Mouse (Mus musculus): ENCODE results near the gene Sorcs2.
A peak's percentile ranks its signal among the peaks of the same experiment; 100 is the strongest.

Sorcs2 gene

GRCm38 (mm10) chr5:36069503-36070360, 328.2 kb downstream of the Sorcs2 start:
- DNase-seq (ENCODE audit: low spot score): peak; percentile 61

GRCm38 (mm10) chr5:36067651-36068181, 330.2 kb downstream of the Sorcs2 start:
- no peak for DNase-seq (ENCODE audit: low spot score)

- DNase-seq (ENCODE audit: low spot score): no peak
These were observed 340.1 kb downstream of the Sorcs2 start for GRCm38 (mm10) chr5:36057804-36058322.

GRCm38 (mm10) chr5:36056921-36057320, 341.0 kb downstream of the Sorcs2 start:
- DNase-seq (ENCODE audit: low spot score): no peak

GRCm38 (mm10) chr5:36055876-36056275, 342.1 kb downstream of the Sorcs2 start:
- no peak for DNase-seq (ENCODE audit: low spot score)

- no peak for DNase-seq (ENCODE audit: low spot score)
These were observed 343.4 kb downstream of the Sorcs2 start for GRCm38 (mm10) chr5:36054498-36054897.

GRCm38 (mm10) chr5:36043154-36043553, 354.8 kb downstream of the Sorcs2 start:
- no peak for DNase-seq (ENCODE audit: low spot score)

- DNase-seq (ENCODE audit: low spot score): no peak
These were observed 356.2 kb downstream of the Sorcs2 start for GRCm38 (mm10) chr5:36041756-36042155.

GRCm38 (mm10) chr5:36041236-36041562, 356.7 kb downstream of the Sorcs2 start:
- no peak for DNase-seq (ENCODE audit: low spot score)

- DNase-seq (ENCODE audit: low spot score): no peak
These were observed 357.3 kb downstream of the Sorcs2 start for GRCm38 (mm10) chr5:36040398-36041235.

GRCm38 (mm10) chr5:36039596-36039995, 358.3 kb downstream of the Sorcs2 start:
- no peak for DNase-seq (ENCODE audit: low spot score)

- peak; percentile 42 for DNase-seq (ENCODE audit: low spot score)
These were observed 364.2 kb downstream of the Sorcs2 start for GRCm38 (mm10) chr5:36033531-36034426.

- DNase-seq (ENCODE audit: low spot score): no peak
These were observed 372.9 kb downstream of the Sorcs2 start for GRCm38 (mm10) chr5:36025076-36025475.

GRCm38 (mm10) chr5:36024003-36024685, 373.8 kb downstream of the Sorcs2 start:
- no peak for DNase-seq (ENCODE audit: low spot score)

GRCm38 (mm10) chr5:36022361-36022760, 375.6 kb downstream of the Sorcs2 start:
- no peak for DNase-seq (ENCODE audit: low spot score)

GRCm38 (mm10) chr5:36021091-36021490, 376.8 kb downstream of the Sorcs2 start:
- no peak for DNase-seq (ENCODE audit: low spot score)

GRCm38 (mm10) chr5:36018366-36018765, 379.6 kb downstream of the Sorcs2 start:
- no peak for DNase-seq (ENCODE audit: low spot score)

- no peak for DNase-seq (ENCODE audit: low spot score)
These were observed 388.5 kb downstream of the Sorcs2 start for GRCm38 (mm10) chr5:36009405-36009804.

- DNase-seq (ENCODE audit: low spot score): no peak
These were observed 390.3 kb downstream of the Sorcs2 start for GRCm38 (mm10) chr5:36007649-36008048.

- no peak for DNase-seq (ENCODE audit: low spot score)
These were observed 391.4 kb downstream of the Sorcs2 start for GRCm38 (mm10) chr5:36006586-36006985.

GRCm38 (mm10) chr5:36006106-36006505, 391.8 kb downstream of the Sorcs2 start:
- no peak for DNase-seq (ENCODE audit: low spot score)
